Mouse (Mus musculus): Measurements from ENCODE around the gene Treml2.

- TF ChIP-seq GATA1 (IDR thresholded peaks at IDR 0.05; ENCODE audit: low read length): 0 out of 2 replicates have a peak, but pooled peaks have one; percentile 18
- no peak for TF ChIP-seq TAL1 (IDR thresholded peaks at IDR 0.05; ENCODE audit: low read length)
These were observed 37.6 kb downstream of the Treml2 start for GRCm38 (mm10) chr17:48336857-48337256.

Data from erythroblast, embryonic 14.5 days (primary cell).